9 mouse cellular contexts compared by ENCODE assay signal in the genomic region with DNA sequence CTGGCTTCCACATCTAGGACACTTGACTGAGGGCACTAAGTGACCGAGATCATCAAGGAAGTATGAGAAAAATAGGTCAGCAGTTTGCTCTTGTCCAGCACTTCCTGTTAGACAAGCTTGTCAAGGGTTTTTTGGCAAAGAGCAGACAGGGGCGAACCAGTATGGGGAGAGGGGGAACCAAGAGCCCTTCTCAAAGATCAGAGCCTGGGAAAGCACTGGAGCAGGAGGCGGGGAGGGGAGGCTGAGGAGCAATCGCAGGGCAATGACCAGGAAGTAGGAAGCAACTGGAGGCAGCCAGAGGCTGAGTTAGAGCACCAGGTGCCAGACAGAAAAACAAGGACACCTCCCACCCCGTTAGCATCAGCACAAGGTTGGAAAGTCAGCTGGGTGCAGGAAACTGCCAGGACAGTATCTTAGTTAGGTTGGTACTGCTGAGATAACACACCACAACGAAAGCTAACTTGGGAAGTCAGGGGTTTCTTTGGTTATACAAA. TPM values are rescaled to one million over a fixed set of nuclear protein-coding genes. Genes with fewer than 3 reads are reported as not detected.
A peak's percentile ranks its signal among the peaks of the same experiment; 100 is the strongest.
DNase-seq lines count a peak whose midpoint lies in the region; ATAC-seq lines count a peak whose summit lies in the region.
"Had no signal": no experiment of that assay in that cellular context is flagged by ENCODE, and none has a peak within 500 bp of the region (broad histone marks: within the 10 kb centered on the region; RNA-seq: fewer than 3 reads in every experiment).

No protein-coding gene starts in this region.

- no peak for ATAC-seq in embryonic facial prominence, embryonic 13.5 days (ENCODE audit: insufficient number of reproducible peaks, insufficient read depth, low FRiP score, low TSS enrichment, low read depth)
- no peak for ATAC-seq in kidney, embryonic 15.5 days (replicated peaks; ENCODE audit: low FRiP score)
- no peak for ATAC-seq in erythroblast, adult 5-6 weeks (replicated peaks; ENCODE audit: low FRiP score, poor library complexity, severe bottlenecking)

- peak overlapping the region; percentile 16; the same call in 1 of the 2 replicates for H3K27ac ChIP-seq in embryonic facial prominence, embryonic 13.5 days
- peak overlapping the region; percentile 79 for H3K27ac ChIP-seq in kidney, embryonic 15.5 days

- 0 out of 2 replicates have a peak overlapping the region, but pooled peaks have one; percentile 6 for H3K9ac ChIP-seq in embryonic facial prominence, embryonic 13.5 days
- no peak overlapping the region for H3K9ac ChIP-seq in kidney, embryonic 15.5 days

- DNase-seq in gastrocnemius, postnatal 14 days: peak; percentile 19
- no peak for DNase-seq in gastrocnemius, postnatal 10 days
- DNase-seq in lung, postnatal 10 days: peak; percentile 79
- no peak for DNase-seq in frontal cortex, postnatal 10 days (ENCODE audit: low spot score in 2 of 2)
- DNase-seq in gastrocnemius, adult 8-10 months (ENCODE audit: low spot score in 2 of 2): no peak

- no peaks in the 10 kb centered on the region for H3K36me3 ChIP-seq in embryonic facial prominence, embryonic 13.5 days
- no peaks in the 10 kb centered on the region for H3K36me3 ChIP-seq in kidney, embryonic 15.5 days

- H3K4me2 ChIP-seq in embryonic facial prominence, embryonic 13.5 days: no peak overlapping the region
- H3K4me2 ChIP-seq in kidney, embryonic 15.5 days: 0 out of 2 replicates have a peak overlapping the region, but pooled peaks have one; percentile 3
- H3K4me2 ChIP-seq: midbrain, embryonic 11.5 days had no signal

- no peaks in the 10 kb centered on the region for H3K27me3 ChIP-seq in embryonic facial prominence, embryonic 13.5 days
- no peaks in the 10 kb centered on the region for H3K27me3 ChIP-seq in kidney, embryonic 15.5 days

- 45% methylated on average over 6 of the region's 6 CpGs for WGBS in embryonic facial prominence, embryonic 13.5 days
- WGBS in kidney, embryonic 15.5 days: 19% methylated on average over 6 of the region's 6 CpGs

- H3K4me1 ChIP-seq in embryonic facial prominence, embryonic 13.5 days: peaks cover 67% of the 10 kb centered on the region
- peaks cover 83% of the 10 kb centered on the region for H3K4me1 ChIP-seq in kidney, embryonic 15.5 days

- intact Hi-C loops in gastrocnemius, postnatal 14 days (cut with DNase I; ENCODE audit: low total_unique reads): no loop called here

- no peak overlapping the region for H3K4me3 ChIP-seq in embryonic facial prominence, embryonic 13.5 days
- no peak overlapping the region for H3K4me3 ChIP-seq in kidney, embryonic 15.5 days (replicated peaks)

- H3K9me3 ChIP-seq in embryonic facial prominence, embryonic 13.5 days: no peaks in the 10 kb centered on the region
- no peaks in the 10 kb centered on the region for H3K9me3 ChIP-seq in kidney, embryonic 15.5 days (replicated peaks)

RNA-seq across cellular contexts. Expression of gene Vav2, which starts 8.2 kb away (rescaled TPM):
- 1 to 10 TPM; 3.2 to 4.0 TPM for total RNA-seq in gastrocnemius, postnatal 14 days (2021)
- total RNA-seq in gastrocnemius, postnatal 10 days (2021): 1 to 10 TPM; 5.6 to 8.9 TPM
- 5.2 and 5.4 TPM in 2 replicates for polyA plus RNA-seq in embryonic facial prominence, embryonic 13.5 days (2015; fragmentation: Nextera tagmentation; extraction: Ambion mirVana)
- 7.1 and 8.3 TPM in 2 replicates for polyA plus RNA-seq in kidney, embryonic 15.5 days (2015; fragmentation: Nextera tagmentation; extraction: Ambion mirVana)
- 0.77 and 2.3 TPM in 2 replicates for total RNA-seq in erythroblast, adult 5-6 weeks (2015; ENCODE audit: low replicate concordance)
- 1.7 and 2.5 TPM in 2 replicates for total RNA-seq in erythroblast, adult 5-6 weeks (2017; ENCODE audit: low replicate concordance)
- total RNA-seq in gastrocnemius, adult 8-10 months (2022): 1 to 10 TPM; 2.0 to 2.2 (median 2.0) TPM

RNA-seq across cellular contexts. Expression of gene Brd3os, which starts 23.5 kb away (rescaled TPM):
- total RNA-seq in gastrocnemius, postnatal 14 days (2021): 1 to 10 TPM in 1 of 2 experiments, under 1 TPM in 1; 1.00 to 1.4 TPM
- total RNA-seq in gastrocnemius, postnatal 10 days (2021): 1 to 10 TPM in 1 of 2 experiments, under 1 TPM in 1; 0.94 to 1.6 TPM
- 15.4 and 15.7 TPM in 2 replicates for polyA plus RNA-seq in embryonic facial prominence, embryonic 13.5 days (2015; fragmentation: Nextera tagmentation; extraction: Ambion mirVana)
- polyA plus RNA-seq in kidney, embryonic 15.5 days (2015; fragmentation: Nextera tagmentation; extraction: Ambion mirVana): 10.1 and 11.2 TPM in 2 replicates
- not detected in 2 replicates for total RNA-seq in erythroblast, adult 5-6 weeks (2015; ENCODE audit: low replicate concordance)
- not detected in 2 replicates for total RNA-seq in erythroblast, adult 5-6 weeks (2017; ENCODE audit: low replicate concordance)
- total RNA-seq in gastrocnemius, adult 8-10 months (2022): 1 to 10 TPM in 1 of 4 experiments, under 1 TPM in 3; 0.70 to 1.2 (median 0.82) TPM

Comparison
In these comparisons a context has a peak if more than half of its experiments do, and no peak if none do; other contexts are left out.
1. DNase-seq: peak in gastrocnemius, postnatal 14 days (single experiment) and lung, postnatal 10 days (single experiment); none in gastrocnemius, postnatal 10 days (single experiment), frontal cortex, postnatal 10 days (0 of 2) and gastrocnemius, adult 8-10 months (0 of 2).